Mouse (Mus musculus): ENCODE measurements around the gene Saal1.

DNA sequence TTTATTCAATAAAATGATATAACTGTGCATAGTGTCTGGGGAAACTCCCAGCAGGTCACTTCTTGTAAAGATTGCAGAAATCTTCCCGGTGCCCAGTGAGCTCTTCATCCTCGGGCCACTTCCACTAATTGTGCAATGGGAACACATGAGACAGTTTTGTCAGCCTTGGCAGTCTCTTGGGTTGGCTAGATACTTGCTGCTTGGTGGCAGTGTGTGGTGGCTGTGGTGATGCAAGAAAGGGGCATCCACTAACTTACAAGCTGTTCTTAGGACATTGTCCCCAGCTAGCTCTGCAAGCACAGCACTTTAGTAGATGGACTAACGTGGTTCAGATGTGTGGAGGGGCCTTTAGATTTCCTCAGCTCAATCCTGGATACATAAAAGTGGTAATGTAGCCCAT is 35.3 kb upstream of the Saal1 start:
- TF ChIP-seq CTCF (IDR thresholded peaks at IDR 0.05; ENCODE audit: borderline replicate concordance, control insufficient read depth, extremely low read depth, insufficient read depth, low read length, poor library complexity) (no peak), POLR2A (IDR thresholded peaks at IDR 0.05; ENCODE audit: control insufficient read depth, extremely low read depth, insufficient read depth, low read length, poor library complexity) (no peak)
